Mouse (Mus musculus): ENCODE data around the gene Atp6v1a.
A peak's percentile ranks its signal among the peaks of the same experiment; 100 is the strongest.

DNA sequence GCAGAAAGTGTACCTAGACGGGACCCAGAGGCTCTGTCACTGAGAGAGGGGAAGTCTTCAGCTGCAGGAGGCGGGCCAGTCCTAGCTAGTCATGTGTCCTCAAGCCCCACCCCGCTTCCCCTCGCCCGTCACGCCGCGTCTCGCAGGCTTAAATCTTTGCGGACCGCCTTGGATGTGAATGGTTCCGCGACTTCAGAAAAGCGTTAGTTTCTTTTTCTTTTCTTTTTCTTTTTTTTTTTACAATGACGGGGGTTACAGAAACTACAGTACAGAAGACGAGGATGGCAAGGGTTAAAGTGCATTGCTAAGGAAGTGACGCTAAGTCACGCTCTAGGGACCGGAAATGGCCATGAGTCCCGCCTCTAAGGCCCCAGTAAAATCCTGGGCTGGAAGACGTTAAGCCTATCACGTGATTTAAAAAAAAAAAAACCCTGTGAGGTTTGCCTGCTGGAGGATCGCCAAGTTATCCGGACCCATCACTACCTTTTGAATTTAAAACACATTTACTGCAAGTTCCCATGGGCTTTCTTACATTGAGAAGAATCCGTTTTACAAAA is 448 bp downstream of the Atp6v1a start:
- no peak for TF ChIP-seq CTCF (IDR thresholded peaks at IDR 0.05; ENCODE audit: extremely low read depth, insufficient read length, insufficient replicate concordance, low read depth, low read length)
- peak; percentile 79; the same call in 1 of the 2 replicates for TF ChIP-seq POLR2A (IDR thresholded peaks at IDR 0.05; ENCODE audit: low read depth, low read length)
